Mouse (Mus musculus) adrenal gland, postnatal 4 days (tissue): ENCODE measurements around the gene Abca5. TPM values are rescaled to one million over a fixed set of nuclear protein-coding genes. Genes with fewer than 3 reads are reported as not detected.

Source experiments
- DNase-seq, 2 experiments: peaks; one replicate each; pipeline ENCODE4 v3.0.0; 2021 to 2022; ENCODE audit warnings: low spot score in 2 of 2, mixed read lengths in 2 of 2
- total RNA-seq, 2 experiments: library from RNA; stranded (reverse); gene quantifications; 2 replicates each; pipeline ENCODE4 v1.2.3; 2021

Gene Abca5
- total RNA-seq, 2 experiments from 2014 or later = 14.3 to 15.2 TPM

DNA sequence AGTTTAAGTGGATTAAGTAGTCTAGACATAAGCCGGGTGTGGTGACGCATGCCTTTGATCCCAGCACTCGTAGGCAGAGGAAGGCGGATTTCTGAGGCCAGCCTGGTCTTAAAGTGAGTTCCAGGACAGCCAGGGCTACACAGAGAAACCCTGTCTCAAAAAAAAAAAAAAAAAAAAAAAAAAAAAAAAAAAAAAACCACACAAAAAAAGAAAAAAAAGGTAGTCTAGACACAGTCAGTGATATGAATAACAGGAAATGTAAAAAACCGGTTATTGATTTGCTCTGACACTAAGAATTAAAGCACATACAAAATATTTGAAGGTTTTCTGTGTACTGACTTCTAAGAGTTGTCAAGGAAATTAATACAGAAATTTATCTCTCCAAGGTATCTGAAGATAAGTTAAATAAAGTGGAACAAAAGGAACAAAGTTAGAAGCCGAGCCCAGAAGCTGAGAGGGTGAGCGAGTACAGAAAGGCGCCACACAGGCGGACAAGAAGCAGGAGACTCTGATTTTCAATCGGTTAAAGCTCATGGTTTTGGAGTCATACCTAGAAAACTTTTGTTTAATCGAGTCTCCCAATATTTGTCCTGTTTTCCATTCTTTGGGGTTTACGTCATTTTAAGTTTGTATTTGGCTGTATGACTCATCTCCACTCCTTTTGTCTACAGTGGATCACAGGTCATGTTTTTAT, 30.9 kb downstream of the Abca5 start:
- no peak for DNase-seq

DNA sequence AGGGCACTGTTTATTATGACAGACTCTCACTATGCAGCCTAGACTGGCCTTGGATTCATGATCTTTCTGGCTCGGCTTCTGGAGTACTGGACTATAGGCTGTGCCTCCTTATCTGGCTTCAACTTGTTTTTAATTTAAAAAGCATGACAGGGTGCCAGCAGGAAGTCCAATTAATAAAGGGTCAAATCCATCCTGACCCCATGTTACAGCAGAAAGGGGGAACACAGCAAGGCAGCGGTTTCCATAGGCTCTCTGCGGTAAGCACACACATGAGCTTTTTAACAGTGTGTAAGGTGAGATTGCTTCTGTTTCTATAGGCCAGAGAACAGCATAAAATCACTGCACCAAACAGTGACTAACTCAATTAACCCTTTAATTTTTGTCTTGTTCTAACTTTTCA, 34.1 kb downstream of the Abca5 start:
- no peak for DNase-seq

DNA sequence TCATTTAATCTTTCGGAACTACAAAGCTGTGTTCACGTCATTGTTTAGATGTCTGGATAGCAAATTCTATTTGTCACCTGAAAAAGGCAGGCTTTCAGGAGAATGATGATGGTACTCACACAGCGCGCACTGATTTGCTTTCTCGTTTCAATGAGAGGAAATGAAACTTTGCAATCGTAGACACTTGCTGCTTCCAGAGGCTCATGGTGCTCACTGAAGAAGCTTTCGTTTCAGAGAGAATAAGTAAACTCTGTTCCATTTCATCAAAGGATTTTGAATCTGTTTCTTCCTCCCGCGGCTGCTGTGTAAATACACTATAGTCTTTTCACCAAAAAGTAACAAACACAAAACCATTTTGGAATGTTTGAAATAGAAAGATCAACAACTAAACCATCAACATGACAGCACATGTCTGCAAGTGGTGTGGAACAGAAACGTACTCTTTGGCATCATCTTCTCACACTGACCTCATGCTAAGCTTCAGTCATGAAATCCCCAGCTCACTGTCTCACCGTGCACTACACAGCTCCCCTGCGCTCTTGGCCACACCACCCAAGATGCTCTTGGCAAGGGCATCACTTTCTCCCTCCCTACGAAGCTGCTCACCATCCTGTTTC, 39.5 kb downstream of the Abca5 start:
- DNase-seq = no peak

DNA sequence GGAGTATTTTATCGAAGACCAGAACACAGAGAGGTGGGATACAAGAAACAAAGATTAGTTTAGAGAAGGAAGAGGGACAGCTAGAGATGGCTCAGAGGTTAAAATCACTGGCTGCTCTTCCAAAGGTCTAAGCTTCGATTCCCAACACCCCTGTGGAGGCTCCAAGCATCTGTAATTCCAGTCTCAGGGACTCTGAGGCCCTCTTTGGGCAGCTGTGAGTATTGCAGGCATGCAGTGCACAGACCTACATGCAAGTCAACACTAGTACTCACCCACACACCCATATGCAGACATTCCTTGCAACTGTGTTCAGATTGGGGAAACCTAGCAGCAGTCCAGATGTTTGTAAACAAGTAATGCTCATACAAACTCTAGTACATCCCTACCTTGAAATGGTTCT, 46.9 kb downstream of the Abca5 start:
- DNase-seq = no peak

DNA sequence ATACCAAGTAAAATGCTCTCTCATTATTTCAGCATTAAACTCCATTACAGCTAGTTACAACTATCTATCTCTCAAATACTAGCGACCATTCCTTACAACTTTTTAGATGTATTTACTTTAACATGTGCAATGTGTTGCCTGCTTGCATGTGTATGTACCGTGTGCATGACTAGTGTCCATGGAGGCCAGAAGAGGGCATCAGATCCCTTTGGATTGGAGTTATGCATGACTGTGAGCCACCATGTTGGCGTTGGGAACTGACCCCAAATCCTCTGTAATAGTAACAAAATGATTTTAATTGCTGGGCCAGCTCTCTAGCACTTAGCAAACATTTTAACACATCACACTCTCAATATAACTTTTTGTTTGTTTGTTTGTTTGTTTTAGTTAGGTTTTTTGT, 49.1 kb downstream of the Abca5 start:
- no peak for DNase-seq

DNA sequence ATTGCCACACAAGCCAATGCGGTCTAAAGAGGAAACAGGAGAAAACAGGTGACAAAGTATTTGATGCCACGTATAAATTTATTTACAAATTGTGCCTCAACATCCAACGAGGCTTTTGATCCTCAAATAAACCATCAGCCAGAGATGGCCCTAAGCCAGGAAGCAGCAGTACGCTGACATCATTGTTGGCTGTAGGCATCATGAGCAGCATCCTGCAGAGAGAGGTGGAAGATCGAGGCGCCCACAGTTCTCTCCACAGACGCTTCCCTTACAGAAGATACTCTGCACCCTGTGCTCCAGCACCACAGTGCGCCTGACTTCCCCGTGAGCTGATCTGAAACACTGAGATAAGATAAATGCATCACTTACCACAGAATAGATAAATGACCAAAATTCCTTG, 49.8 kb downstream of the Abca5 start:
- no peak for DNase-seq

DNA sequence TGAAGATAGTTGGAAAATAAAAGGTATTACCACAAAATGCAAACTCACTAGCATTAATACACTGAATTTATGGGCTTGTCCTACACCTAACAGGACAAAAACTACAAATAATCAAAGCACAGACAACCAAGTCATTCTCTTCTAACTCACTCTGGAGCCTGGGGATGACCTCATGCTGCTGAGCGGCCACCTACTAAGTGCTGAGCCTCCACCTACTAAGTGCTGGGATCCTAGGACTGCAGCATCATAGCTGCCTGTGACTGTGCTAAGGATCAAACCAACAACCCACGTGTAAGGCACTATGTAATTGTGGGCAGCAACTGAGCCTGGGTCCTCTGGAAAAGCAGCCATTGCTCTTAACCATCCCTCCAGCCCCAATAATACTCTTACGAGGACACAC, 51.2 kb downstream of the Abca5 start:
- no peak for DNase-seq

DNA sequence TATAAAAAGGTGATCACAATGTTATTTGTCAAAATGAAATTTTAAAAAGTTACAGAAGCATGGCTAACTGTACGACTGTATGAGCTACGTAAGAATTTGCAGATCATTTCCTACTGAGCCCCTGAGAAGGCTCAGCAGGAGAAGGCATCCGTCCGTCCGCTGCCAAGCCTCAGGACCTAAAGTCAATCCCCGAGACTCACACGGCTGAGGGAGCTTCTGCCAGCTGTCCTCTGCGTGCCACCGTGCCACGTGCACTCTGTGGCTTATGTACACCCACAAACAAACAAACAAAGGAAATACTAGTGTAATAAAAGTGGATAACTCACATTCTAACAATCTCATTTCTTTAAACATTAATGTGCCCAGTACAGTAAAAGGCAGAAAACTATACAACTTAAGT, 52.7 kb downstream of the Abca5 start:
- DNase-seq = no peak

DNA sequence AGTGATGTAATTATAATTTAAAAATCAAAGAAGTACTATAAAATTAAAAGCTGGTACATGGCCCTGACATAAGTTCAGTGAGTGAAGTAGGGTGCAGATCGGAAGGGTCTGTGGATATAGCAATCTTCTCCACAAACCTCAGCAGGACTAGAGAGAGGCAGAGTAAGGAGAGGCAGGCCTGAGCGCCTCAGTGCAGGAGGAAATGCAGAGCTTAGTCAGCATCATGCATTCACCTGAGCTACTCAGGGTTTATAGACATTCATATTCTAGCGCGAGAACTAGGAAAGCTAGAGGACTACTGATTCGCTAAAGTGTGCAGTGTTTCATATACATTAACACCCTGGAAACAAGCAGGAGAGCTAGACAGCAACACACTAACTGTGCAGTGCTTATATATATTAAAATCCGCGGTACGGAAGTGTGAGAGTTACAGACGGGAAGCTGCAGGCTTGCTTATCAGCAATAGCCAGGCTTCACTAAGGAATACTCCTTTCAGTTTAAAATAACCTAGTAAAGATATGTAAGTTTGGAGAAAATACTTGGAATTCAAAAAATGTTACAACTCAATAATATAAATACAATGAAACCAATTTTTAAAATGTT, 53.2 kb downstream of the Abca5 start:
- no peak for DNase-seq

DNA sequence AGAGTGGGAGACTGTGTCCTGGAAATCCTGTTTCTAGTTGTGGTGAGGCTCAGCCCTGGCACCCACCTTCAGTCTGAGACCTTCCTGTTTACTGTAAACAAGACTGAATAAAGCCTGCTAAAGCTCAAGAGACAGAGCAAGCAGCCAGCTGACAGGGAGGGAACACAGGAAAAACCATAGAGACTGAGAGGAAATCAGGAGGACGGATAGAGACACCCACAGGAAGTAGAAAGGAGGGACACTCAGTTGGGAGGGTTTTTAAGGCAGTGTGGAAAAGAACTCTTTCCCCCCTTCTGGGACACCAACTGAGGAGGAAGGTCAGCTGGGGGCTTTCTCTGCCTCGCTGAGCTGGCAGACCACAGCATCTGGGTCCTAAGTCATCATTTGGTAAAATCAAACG, 62.7 kb downstream of the Abca5 start:
- DNase-seq = no peak

DNA sequence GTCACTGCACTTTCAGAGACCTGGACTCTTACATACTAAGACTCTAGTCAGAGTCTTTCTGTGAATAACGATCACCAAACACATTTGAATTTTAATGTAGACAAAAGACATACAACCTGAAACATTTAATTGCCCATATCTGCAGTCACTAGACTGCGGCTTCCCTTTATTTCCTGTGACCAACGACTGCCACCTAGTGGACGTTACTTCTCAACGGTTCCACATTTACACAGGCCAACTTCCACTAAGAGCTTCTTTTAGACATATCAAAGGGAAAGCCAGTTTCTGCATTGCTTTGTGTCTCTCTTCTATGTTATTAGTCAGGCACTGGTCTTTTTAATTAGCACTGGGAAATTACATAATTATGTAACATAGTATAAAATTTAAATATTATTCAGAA, 65.8 kb downstream of the Abca5 start:
- DNase-seq = no peak

DNA sequence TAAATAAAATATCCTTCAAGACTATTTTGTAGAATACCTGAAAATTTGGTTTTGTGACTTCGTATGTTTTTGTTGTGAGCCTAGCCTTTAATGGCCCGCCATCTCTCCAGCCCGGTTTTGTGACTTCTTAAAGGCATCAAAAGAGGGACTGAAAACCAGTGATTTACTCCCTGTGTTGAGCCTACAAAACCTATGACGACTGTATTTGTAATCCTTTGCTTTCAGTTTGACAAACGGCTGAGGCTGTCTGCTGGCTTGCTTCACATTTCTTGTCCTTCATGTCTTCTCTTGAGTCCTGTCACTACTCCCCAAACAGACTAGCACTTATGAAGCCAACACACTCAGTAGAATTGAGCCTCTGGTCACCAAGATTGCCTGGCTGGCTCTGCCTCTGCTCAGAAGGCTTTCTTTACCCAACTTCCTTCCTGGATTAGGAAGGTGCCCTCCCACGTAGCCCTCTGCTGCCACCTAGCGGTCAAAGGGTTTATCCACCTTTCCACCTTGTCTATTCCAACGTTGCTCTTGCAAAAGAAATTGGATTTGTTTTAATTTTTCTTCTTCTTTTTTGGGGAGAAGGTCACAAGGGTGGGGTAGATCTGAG, 69.2 kb downstream of the Abca5 start:
- DNase-seq = peak; percentile 78 to 88

DNA sequence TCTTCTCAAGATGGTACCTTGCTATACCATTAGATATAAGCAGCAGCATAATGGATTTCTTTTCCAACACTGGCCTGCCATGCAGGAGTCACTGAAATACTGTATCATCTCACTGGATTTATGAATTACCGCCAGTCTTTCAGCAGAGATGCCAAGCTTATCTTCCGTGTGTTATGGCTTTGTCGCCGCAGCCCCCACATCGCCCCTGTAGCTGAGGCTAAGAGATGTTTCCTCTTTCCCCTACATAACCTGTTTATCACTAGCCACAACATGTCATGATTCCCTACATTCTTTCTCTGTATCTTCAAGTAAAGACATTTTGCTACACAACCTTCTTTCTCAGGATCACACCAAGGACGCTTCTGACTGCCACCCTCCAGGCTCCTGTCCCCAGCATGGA, 70.3 kb downstream of the Abca5 start:
- no peak for DNase-seq

DNA sequence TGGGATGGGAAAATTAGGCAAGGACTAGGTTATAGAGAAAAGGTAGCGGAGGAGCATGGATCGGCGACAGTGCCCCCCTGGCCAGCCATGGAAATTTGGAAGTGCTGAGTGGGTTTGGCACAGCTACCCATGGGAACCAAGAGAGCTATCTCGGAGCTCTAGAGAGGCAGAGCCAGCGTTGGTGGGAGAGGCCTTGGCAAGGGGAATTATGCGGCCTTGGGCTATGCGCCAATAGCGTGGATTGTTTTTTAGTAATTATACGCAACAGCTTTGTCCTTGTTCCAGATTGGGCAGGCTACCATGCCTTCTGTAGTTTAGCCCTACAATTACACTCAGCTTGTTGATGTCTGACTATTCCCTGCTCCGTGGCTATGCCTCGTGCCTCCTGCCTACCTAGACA, 70.8 kb downstream of the Abca5 start:
- no peak for DNase-seq

DNA sequence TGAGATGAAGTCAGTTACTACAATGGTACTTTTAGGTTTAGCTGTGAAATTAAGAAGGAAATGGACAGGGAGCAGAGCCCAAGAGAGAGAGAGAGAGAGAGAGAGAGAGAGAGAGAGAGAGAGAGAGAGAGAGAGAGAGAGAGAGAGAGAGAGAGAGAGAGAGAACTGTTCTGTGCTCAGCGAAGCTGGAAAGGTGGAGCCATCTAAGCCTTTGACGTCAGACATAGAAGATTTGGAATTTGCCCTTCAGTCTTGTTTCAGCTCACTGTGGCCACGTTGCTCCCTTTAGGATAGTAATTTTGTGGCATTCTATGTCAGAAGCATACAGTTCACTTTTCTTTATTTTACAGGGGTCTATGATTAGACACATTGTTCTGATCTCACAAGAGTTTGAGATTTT, 75.6 kb downstream of the Abca5 start:
- no peak for DNase-seq

DNA sequence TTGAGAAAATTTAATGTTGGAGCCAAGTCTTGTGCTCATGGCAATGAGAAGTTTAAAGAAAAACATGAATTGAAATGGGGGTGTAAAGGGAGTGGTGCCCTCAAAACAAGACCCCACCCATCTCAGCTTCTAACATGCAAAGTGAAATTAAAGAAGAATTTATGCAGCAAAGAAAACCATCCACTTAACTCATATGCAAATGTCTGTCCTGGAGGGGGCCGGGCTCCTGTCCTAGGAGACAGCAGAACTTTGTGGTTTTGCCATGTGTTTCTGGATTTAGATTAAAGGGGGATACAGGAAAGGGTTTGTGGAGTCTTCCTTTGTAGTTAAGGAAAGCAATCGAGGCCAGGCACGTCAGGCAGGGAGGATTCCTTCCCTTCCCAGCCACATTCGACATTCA, 79.6 kb downstream of the Abca5 start:
- no peak for DNase-seq

DNA sequence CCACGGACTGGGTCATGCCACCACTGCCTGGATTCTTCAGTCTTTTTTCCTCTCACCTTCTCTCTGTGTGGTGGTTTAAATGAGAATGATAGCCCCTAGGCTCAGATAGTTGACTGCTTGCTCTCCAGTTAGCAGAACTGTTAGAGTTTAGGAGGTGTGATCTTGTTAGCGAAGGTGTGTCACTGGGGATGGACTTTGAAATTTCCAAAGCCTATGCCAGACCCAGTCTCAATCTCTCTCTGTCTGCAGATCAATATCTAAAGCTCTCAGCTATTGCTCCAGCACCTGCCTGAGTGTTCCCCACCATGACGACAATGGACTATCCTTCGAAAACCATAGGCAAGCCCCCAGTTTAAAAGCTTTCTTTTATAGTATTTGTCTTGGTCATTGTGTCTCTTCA, 80.5 kb downstream of the Abca5 start:
- DNase-seq = no peak

DNA sequence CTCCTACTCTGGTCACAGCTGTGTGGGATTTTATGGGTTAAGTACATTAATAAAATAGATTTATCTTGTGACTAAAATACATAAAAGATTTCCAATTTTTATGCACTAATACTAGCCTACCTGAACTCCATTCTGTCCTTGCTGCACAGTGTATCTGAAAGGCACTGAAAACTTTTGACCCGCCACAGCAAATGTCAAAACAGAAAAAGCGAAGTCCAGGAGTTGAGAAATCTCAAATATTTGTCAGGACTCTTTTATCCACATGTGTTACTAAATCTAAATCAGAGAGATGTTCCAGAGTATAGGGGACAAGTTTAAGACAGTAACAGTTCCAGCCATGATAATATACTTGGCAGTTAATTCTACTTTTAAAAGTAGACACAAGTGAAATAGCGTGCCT, 85.3 kb downstream of the Abca5 start:
- DNase-seq = no peak

DNA sequence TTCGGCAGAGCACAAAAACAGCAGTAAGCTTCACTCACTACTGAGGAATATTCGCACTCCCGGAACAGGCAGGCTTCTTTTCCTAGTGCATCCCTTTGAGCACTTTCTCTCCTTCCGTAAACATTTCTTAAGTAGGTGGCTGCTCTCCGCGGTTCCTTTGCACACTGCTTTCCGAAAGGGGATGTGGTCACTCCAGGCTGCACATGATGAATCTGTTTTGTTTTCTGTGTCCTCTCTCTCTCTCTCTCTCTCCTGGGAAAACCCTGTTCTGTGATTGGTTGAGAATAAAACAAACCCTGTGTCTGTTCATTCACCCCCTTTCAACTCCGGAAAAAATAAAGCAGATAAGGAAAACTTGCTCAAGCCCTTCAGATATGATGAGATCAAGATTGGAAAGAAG, 86.0 kb downstream of the Abca5 start, which contains the start of gene Abca6:
Gene Abca6 (minus strand): TSS at position 243 of the 400 bp plus-strand sequence.
- DNase-seq = no peak

DNA sequence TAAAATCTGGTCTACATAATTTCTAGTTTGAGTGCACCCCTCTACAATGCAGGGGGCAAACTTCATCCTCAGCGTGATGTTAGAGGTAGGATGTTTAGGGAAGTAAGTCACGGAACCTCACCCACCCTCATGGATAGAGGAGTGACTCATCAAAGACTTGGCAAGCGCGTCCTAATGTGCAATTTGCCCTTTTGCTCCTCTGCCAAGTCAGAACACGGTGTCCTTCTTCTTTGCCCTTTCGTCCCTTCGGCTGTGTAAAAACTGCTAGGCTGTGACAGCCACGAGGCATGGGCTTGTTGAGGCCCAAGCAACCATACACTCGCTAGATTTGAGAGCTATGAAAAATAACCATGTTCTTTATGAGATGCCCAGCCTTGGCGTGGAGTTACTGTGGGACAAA, 92.8 kb downstream of the Abca5 start:
- peak in 1 of 2 experiments; percentile 32 for DNase-seq

DNA sequence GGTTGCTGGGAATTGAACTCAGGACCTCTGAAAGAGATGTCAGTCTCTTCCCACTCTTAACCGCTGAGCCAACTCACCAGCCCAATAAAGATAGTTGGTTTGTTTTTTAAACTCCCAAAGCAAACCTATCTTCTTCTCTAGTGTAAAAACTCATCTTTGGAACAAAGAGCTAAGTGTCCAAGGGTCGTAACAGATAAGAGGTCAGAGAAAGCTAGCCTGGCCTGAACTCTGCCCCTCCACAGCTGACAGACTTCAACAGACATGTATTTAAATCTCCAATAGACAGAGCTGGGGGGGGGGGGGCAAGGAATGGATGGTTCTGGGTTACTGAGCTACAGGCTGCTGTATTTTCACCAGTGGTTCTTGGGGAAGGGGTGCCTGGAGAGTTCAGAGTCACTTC, 100.0 kb downstream of the Abca5 start:
- no peak for DNase-seq

DNA sequence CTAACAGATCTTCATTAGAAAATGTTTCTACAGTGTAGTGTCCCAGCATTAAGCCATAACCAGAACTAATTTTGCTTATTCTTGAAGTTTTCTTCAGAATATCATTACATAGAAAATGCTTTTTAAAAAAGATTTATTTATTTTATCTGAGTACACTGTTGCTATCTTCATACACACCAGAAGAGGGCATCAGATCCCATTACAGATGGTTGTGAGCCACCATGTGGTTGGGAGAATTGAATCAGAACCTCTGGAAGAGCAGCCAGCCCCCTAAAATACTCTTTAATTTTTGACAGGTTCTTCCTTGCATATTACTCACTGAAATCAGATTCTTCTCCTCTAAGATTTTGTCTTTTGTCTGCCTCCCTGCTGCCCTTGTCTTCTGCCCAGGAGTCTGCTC, 104.5 kb downstream of the Abca5 start:
- DNase-seq = no peak
